Mouse (Mus musculus): ENCODE results near the gene Dnttip2.

Gene Dnttip2

DNA sequence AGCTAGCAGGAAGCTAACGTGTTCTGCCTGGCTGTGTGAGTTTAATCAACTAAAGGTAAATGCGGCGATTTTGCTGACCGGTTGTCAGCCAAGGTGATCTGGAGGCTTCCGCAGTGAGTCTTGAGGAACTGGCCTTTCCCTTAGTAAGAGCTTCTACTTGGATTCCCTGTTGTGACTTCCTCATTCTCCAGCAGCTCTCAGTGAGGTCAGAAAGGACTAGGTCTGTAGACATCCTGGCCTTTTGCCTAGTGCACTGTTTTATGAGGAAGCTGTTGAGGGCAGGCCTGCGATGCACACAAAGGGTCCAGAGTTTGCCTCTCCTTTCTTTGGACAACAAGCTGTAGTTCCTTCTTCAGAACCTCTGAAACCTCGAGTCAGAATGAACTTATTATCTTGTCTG lies 16.5 kb downstream of the Dnttip2 start:
- DNase-seq (ENCODE audit: low spot score), result no peak

DNA sequence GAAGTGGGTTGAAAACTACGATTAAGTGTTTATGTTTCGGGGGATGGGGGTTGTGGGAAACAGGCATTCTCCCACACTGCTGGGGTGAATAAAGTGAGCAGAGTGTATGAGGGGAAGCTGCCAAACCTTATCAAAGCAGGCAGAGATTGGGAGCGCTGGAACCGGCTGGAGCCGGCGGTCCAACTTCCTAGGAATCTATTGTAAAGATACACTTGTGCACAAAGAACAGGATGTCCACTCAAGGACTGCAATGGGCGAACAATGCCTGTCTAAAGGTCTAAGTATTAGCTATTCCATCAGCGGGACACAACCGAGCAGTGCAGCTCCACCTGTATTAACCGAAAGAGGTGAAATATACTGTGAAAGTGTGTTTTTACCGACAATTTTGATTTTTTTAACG lies 17.6 kb downstream of the Dnttip2 start:
- no peak for DNase-seq (ENCODE audit: low spot score)

DNA sequence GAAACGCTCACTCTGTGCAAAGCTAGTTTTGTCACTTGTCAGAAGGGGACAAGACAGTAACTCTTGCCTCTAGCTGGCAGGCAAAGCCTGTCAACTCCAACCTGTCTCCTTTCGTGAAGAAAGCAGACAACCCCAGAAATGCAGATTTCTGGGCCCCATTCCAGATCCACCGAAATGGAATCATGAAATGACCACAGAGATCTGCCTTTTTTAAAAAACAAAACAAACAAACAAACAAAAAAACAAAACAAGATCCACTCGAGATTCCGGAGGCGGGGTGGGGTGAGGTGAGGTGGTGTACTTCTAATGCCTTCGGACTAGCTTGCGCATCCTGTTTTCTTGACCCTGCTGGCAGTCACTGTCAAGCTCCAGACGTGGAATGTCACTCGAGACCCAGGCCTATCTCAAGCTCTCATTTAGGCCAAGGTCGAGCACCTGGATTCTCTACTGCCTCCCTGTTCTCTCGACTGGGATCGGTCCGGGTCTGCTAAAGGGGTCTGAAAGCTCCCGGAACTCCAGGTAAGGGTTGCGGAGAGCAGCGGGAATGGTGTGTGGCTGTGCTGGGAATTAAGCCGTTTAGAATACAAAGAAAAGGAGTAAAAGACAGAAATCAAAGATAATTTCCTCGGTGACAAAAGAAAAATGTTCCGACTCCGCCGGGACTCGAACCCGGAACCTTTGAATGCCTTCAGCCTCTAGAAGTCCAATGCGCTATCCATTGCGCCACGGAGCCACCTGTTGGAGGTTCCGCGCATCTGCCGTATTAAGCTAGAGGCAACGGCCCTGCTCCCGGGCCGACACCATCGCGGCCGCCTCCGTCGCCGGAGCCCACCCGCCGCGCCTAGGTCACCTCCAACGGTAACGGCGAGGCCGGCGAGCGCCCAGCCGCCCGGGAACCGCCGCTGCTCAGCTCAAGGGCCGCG lies 18.4 kb downstream of the Dnttip2 start:
- DNase-seq (ENCODE audit: low spot score), result peak; percentile 94

DNA sequence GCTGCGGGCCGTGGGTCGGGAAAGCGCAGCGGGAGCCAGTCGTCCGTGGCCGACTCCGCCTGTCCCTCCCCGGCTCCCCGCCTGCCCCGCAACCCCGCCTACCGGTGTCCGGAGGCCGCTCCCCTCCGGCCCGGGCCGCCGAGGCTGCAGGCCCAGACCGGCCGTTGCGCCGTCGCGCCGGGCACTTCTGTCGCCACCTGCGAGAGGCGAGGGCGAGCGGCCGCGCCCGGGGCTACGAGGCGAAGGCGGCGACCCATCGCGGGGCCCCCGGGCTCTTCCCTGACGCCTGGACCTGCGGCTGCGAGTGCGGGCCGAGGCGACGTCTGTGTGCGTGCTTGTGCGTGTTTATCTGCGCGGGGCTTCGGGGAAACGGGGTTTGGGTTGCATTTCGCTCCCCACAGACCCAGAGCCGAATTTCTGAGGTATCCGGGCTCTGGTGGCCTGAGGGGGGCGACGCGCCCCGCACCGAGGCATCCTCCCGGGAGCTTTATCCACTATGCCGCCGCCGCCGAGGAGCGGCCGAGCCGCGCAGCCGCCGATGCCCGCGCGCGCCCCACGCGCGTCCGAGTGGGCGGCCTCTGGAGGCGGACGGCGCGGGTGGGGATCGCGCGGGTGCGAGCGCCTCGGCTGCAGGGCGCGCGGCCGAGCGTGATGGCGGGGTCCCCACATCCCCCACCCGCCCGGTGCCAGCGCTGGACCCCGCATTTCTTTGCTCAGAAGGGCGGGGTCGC lies 19.2 kb downstream of the Dnttip2 start:
- DNase-seq (ENCODE audit: low spot score), result peak; percentile 73

DNA sequence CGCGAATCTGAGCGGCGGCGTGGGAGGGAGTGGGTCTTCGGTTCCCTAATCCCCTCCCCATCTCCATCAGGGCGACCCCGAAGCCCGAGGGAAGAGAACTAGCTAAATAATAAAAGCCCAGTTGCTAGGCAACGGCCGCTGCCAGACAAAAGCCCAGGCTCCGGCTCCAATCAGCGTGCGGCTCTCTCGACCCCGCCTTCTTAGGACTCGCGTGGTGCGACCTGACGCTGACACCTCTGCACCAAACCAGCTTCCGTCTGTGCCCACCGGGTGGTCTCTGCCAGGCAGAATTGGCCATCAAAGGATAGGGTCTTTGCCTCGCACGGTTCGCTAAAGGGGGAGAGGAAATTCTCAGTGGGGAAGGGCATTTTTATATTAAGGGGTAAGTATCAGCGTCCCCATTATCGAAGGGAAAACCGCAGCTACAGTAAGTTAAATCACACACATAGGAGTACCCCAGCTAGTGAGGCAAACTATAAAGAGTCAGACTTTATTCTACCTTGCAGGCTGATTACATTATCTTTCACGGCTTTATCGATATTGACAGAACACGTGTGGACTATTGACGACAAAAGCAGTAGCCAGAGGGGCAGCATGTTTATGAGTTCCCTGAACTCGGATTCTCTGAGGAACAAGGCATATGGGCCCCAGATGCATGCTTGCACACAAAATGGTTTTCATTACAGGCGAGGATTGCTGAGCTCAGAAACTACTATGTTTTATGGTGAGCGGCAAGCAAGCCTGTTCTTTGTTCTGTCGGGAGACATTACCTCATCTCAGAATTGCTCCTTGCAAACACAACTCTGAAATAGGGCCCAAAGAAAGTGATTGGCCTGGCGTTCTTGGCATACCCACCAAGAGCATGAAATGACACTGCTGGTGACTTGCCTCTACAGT lies 20.0 kb downstream of the Dnttip2 start, which contains the start of gene Bcar3:
Gene Bcar3, plus strand, starts transcription at position 183 of the 897 bp plus-strand sequence.
- DNase-seq (ENCODE audit: low spot score), result peak; percentile 97

DNA sequence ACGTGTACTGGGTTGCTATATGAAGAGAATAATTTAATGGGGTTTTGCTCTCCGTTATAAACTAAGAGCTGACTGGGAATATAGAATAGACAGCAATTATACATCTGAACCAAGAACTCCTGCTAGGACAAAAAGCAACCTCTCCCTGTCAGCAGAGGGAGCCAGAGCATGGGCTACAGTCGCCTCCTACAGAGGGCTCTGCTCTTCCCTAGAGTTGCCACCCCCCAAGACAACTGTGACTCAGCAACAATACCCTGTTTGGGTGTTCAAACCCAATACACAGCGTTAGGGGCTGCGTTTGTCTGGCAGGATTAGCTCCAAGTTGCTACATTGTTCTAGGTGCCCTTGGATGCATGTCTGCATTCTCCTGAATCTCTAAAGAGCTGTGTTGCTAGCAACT lies 21.3 kb downstream of the Dnttip2 start:
- peak; percentile 85 for DNase-seq (ENCODE audit: low spot score)

DNA sequence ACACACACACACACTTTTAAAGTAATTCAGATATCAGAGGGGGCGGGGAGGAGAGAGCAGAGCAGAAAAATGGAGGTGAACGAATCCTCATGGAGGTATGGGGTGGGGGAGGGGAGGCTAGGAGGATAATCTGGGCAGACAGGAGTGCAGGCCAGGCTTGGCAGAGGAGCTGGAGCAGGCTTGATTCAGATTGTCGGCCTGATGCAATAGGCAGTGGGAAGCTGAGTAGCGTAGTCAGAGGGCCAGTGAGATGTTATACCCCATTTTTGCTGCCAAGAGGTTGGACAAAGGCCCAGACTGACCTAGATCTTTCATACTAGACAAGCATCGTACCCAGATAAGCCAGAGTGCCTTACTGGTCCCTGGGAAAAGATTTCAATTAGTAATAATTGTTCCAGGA lies 22.8 kb downstream of the Dnttip2 start:
- no peak for DNase-seq (ENCODE audit: low spot score)

DNA sequence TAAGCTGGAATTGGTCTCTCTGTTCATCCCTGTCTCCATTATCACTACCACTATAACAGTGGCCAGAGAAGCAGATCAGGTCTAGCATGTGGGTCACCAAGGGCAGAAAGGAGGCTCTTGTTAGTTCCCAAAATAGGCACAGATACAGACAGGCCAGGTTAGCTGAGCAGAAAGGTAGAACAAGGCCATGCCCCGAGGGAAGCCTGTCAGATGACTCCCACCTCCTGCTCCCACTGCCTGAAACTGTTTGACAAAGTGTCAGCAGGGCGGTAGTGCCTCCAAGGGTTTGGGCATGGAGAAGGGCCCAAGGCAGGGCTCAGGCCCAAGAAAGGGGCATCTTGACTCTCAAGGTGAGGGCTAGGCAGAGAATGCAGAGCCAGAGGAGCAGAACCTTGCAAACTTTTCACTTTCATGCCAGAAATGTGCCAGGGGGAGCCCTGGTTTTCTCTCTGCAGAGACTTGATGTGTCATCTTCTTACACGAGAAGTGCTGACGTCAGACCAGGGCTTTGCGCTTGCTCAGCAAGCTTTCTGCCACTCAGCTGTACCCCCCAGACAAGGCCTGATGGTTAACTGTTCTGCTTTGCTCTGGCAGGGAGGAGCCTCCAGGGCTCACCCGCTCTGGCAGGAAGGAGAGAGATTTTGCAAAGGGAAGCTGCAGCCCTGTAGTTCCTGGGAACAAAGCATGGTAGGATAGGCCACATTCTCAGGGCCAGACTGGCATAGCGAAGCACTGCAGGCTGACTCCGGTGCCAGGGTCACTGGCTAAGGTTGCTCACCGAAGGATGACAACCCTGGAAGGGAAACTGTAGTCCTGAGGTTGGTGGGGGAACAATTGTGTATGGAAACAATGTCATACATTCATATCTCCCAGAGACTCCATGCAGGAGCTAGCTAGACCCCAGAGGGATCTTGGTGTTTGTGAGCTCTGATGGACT lies 27.1 kb downstream of the Dnttip2 start:
- no peak for DNase-seq (ENCODE audit: low spot score)

DNA sequence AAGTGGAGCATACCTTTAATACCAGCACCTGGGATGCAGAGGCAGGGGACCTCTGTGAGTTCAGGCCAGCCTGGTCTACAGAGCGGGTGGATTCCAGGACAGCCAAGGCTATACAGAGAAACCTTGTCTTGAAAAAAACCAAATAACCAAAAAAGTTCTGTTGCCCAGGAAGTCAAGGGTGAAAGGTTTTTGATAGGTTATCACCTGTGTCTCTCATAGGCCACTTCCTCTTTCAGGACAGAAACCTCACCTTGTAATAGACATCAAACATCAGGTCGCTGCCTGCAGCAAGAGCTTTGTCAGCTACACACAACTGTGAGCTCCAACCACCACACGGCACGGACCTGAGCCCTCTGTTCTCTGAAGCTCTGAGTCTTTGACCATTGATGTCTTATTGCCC lies 30.4 kb downstream of the Dnttip2 start:
- DNase-seq (ENCODE audit: low spot score), result no peak

DNA sequence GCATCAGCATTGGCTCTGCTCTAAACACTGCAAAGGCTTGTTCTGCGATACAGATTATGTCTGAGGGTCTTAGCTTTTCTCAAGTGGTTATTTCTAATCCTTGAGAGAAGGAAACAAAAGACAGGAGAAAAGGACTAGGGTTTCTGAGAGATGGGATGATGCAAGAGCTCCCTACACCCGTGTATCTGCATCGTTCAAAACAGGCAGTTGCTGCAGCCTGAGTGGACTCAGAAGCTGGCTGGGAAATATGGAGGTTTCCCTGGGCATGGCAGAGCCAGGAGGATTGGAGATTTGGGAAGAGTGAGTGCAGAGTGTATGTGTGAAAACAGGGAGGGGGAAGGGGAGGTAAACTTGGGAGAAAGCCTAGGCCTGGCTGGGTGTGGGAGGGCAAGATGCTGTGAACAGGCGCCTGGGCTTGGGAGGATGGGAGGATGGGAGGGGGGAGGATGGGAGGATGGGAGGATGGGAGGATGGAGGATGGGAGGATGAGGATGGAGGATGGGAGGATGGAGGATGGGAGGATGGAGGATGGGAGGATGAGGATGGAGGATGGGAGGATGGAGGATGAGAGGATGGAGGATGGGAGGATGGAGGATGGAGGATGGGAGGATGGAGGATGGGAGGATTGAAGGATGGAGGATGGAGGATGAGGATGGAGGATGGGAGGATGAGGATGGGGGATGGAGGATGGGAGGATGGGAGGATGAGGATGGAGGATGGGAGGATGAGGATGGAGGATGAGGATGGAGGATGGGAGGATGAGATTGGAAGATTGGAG lies 33.9 kb downstream of the Dnttip2 start:
- no peak for DNase-seq (ENCODE audit: low spot score)

DNA sequence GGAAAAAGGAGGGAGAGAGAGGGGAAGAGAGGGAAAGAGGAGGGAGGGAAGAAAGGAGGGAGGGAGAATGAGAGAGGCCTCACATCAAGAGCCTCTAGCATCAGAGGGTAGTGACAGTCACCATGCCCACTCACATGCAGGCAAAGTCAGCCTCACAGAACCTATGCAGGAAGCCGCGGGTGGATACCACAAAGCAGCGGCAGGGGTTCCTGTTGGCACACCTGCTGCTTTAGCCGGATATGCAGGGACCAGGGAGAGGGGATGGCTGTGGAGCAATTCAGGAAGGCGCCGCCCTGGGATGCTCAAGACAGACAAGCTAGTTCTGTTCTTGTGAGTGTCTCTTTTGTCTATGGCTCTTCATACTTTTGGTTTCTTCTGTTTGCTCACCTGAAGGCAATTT lies 34.8 kb downstream of the Dnttip2 start:
- no peak for DNase-seq (ENCODE audit: low spot score)

DNA sequence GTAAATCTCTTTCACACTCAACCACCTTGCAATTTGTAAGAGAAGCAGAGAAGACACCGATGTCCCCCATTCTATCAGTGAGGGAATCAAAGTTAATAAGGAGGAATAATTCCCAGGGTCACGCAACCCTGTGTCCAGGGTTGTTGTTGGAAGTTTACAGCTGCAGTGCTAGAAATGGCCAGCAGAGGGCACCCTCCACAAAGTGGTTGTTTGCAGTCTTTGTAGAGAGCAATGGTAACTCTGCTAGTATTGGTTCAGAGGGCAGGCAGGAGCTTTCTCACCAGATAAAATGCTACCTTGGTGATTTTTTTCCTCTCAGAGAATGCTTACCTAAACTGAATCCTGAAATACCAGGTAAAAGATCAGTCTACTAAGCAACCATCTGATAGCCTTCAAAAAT lies 37.9 kb downstream of the Dnttip2 start:
- peak; percentile 82 for DNase-seq (ENCODE audit: low spot score)

DNA sequence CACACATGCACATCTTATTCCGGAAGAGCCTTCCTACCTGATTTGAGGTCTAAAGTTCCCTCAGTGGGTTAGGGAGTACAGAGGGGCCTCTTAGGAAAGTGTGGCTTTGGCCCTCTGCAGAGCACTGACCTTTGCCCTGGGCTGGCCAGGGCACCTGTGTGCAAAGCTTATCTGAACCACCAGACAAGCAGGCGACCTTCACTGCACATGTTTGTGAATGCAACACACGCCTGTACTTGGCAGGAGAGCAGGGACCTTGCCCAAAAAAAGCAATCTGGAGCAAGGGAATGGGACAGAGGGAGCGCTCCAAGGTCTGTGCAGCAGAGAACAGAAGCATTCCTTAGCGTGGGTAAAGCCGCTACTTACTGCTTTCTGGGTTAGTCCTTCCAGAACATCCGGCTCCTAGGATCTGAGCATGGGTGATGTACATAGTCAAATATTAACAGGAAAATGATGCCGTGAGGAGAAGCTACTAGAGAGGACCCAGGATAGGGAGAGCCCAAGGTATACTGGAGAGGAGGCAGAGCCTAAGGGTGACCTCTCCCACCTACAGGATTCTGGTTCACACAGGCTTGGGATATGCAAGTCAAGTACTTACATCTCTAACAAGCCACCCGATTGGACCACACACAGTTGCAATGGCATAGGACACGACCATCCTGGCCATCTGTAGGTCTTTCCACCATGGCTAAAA lies 38.9 kb downstream of the Dnttip2 start:
- no peak for DNase-seq (ENCODE audit: low spot score)

DNA sequence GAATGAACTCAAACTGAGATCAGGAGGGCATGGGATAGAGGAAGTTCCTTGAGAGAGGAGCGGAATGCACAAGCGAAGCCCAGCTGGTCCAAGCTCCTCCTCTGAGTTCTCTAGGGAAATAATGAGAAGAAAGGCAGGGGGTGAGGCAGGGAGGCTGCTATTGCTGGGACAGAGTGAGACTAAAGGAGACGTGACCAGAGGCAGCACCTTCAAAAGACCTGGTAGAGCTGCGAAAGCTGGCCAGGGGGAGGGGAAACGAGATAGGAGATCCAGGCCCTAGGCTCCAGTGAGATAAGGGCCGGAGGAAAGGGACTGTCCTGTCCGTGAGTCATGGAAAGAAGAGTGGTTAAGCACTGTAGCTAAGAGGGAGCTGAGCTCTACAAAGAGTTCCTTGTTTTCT lies 39.7 kb downstream of the Dnttip2 start:
- no peak for DNase-seq (ENCODE audit: low spot score)

DNA sequence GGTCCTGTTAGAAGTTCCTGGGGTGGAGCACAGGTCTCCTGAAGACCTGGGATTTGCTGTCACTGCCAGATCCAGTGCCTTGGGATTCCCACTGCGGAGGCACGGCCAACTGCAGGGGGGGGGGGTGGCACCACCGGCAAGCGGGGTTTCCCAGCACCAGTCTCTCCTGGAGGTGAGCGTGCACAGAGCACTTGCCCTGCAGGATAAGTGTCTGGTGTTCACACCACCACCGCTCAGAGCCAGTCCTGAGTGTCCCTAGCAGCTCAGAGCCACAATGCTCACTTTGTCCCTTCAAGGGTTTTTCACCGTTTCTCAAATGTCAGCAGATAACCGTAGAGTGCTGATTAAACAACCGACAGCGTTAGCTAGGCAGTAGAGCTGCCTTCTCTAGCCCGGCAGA lies 42.4 kb downstream of the Dnttip2 start:
- DNase-seq (ENCODE audit: low spot score), result no peak

DNA sequence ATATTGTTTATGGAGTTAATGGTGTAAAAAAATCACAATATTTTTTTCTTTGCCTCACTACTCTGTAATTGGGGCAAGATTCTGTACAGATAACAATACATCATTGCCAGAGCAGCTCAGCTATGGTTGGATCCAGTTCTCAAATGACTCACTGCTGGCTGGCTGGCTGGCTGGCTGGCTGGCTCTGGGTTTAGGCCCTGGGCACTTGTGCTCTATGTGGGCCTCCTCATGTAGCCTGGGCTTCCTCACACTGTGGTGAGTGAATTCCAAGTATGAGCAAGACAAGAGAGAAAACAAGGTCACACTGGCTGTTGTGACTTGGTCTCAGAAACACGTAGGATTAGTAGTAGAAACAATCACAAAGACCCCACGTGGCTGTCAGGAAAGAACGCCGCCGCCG lies 43.2 kb downstream of the Dnttip2 start:
- no peak for DNase-seq (ENCODE audit: low spot score)

DNA sequence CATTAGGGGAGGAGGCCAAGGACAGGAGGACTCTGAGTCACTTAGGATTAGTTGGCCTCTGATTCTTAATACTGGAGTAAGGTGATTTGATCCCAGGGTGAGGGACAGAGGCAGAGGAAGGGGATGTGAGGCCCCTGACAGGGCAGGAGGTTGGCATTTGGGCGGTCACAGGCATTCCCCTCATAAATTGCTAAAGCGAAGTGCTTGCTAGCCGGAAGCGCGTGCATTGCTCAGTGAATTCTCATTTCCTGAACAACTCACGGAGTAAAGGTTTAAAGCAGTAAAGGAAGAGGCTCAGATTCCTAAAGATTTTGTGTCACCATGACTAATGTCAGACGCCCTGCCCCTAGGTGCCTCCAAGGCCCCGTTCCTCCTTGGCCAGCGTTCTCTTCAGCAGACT lies 48.0 kb downstream of the Dnttip2 start:
- peak; percentile 35 for DNase-seq (ENCODE audit: low spot score)

DNA sequence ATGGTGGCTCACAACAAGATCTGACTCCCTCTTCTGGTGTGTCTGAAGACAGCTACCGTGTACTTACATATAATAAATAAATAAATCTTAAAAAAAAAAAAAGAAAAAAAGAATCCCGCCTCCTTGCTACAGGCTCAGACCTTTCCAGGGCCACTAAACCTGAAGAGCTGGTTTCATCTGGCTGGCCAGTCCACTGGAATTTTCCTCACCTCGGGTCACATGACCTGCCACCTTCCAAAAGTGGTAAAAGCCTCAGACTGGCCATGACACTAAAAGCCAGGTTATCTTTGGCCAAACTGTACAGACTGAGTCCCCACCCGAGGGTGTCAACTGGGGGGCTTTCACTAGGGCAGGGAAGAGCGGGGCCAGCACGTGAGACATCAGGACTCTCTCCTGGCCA lies 49.7 kb downstream of the Dnttip2 start:
- DNase-seq (ENCODE audit: low spot score), result no peak

DNA sequence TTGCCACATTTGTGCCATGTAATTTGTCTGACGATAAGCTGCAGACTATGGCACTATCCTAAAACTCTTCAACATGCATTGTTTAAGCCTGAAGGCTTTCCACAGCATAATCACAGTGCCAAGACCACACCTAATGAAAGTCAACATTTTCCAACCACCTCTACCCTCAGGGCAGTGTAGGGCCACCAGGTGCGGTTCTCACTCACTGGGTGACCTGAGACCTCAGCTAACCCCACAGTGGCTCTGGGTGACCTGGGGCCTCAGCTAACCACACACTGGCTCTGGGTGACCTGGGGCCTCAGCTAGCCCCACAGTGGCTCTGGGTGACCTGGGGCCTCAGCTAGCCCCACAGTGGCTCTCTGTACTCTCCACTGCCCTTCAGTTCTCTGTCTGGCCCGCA lies 50.3 kb downstream of the Dnttip2 start:
- no peak for DNase-seq (ENCODE audit: low spot score)

DNA sequence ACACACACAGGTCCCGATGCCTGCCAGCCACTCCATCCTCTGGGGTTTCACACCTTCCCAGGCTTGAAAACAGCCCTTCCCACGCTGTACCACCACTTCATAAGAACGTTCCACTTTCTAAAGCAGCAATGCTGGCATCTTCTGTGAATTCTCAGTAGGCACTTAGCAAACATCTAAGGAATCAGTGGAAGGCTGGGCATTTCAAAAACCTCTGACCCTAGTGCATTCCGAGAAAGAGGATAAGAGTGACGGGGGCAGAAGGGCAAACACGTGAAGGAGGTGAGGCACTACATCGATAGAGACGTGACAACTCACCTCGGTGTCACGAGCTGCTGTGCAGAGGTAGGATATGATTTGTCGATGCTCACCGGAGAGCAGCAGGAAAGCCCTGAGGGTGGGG lies 56.3 kb downstream of the Dnttip2 start:
- DNase-seq (ENCODE audit: low spot score), result no peak

Data from embryo, embryonic 10 days (tissue).